Mouse (Mus musculus): ENCODE results near the gene Hecw2.

DNA sequence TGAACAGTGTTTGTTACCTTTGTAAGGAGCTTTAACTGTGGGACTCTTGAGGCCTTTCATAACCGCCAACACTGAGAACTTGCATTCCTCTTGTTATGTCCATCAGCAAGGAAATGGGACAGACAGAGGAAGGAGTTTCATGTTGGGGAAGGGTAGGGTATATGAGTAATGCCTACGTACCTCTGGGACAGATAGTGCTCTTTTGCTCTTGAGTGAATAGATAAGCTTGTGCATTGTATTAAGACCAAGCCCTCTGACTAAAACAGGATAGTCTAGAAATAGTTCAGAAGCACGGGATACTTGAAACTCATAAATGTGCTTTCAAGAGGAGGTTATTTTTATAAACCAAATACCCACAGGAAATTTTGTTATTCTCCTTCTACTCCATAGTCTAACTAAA, 191.7 kb downstream of the Hecw2 start:
- TF ChIP-seq CTCF (IDR thresholded peaks at IDR 0.05; ENCODE audit: low read depth, low read length) (no peak), TAL1 (conservative IDR thresholded peaks at IDR 0.05; ENCODE audit: low read depth, low read length) (no peak)

All from G1E (cell line).